Mouse (Mus musculus): Measurements from ENCODE around the gene Lbh. TPM values are rescaled to one million over a fixed set of nuclear protein-coding genes. Genes with fewer than 3 reads are reported as not detected.

Gene Lbh
- total and polyA plus RNA-seq, 3 experiments, result 354 to 522 (median 451) TPM

- Histone ChIP-seq H3K27ac (peak overlapping the region; percentile 31; the same call in 1 of the 2 replicates), H3K4me3 (no peak overlapping the region), H3K36me3 (ENCODE audit: control insufficient read depth, insufficient read depth, low read length) (peaks cover 20% of the 10 kb centered on the region), H3K27me3 (ENCODE audit: control insufficient read depth, insufficient read depth, low read length) (no peaks in the 10 kb centered on the region), H3K9ac (ENCODE audit: low read depth, low read length) (no peak overlapping the region), H3K79me2 (replicated peaks; ENCODE audit: control insufficient read depth, insufficient read depth, low read length) (no peaks in the 10 kb centered on the region), H3K4me1 (ENCODE audit: control insufficient read depth, insufficient read depth, low read length) (peaks cover 5% of the 10 kb centered on the region)
- peak in 1 of 2 experiments; percentile 14 for DNase-seq
- intact Hi-C loops (cut with DNase I), result no loop called here
- 32% methylated on average over 5 of the region's 5 CpGs for WGBS
- TF ChIP-seq CTCF (IDR thresholded peaks at IDR 0.05) (no peak), POLR2A (IDR thresholded peaks at IDR 0.05; ENCODE audit: insufficient read depth, low read depth, low read length) (no peak), EP300 (IDR thresholded peaks at IDR 0.05; ENCODE audit: insufficient read depth, low read depth, low read length) (no peak)
These were observed 26.3 kb downstream of the Lbh start for GRCm38 (mm10) chr17:72944368-72944767.

- intact Hi-C loops (cut with DNase I), result no loop called here
- H3K9ac ChIP-seq (ENCODE audit: low read depth, low read length), result no peak overlapping the region
- no peaks in the 10 kb centered on the region; the same call in 1 of the 2 replicates for H3K36me3 ChIP-seq (ENCODE audit: control insufficient read depth, insufficient read depth, low read length)
- no peak overlapping the region for H3K4me3 ChIP-seq
- no peaks in the 10 kb centered on the region for H3K79me2 ChIP-seq (replicated peaks; ENCODE audit: control insufficient read depth, insufficient read depth, low read length)
- H3K27me3 ChIP-seq (ENCODE audit: control insufficient read depth, insufficient read depth, low read length), result no peaks in the 10 kb centered on the region
- peaks cover 2% of the 10 kb centered on the region; the same call in 1 of the 2 replicates for H3K4me1 ChIP-seq (ENCODE audit: control insufficient read depth, insufficient read depth, low read length)
- H3K27ac ChIP-seq, result no peak overlapping the region
- DNase-seq, result no peak
- TF ChIP-seq CTCF (IDR thresholded peaks at IDR 0.05), result no peak
- TF ChIP-seq POLR2A (IDR thresholded peaks at IDR 0.05; ENCODE audit: insufficient read depth, low read depth, low read length), result no peak
- no peak for TF ChIP-seq EP300 (IDR thresholded peaks at IDR 0.05; ENCODE audit: insufficient read depth, low read depth, low read length)
- WGBS, result 59% methylated on average over 6 of the region's 6 CpGs
These were observed 29.2 kb downstream of the Lbh start for GRCm38 (mm10) chr17:72947111-72947859.

- no peak for TF ChIP-seq EP300 (IDR thresholded peaks at IDR 0.05; ENCODE audit: insufficient read depth, low read depth, low read length)
- no peak for TF ChIP-seq CTCF (IDR thresholded peaks at IDR 0.05)
- TF ChIP-seq POLR2A (IDR thresholded peaks at IDR 0.05; ENCODE audit: insufficient read depth, low read depth, low read length), result no peak
- Histone ChIP-seq H3K4me3 (no peak overlapping the region), H3K4me1 (ENCODE audit: control insufficient read depth, insufficient read depth, low read length) (peaks cover 2% of the 10 kb centered on the region; the same call in 1 of the 2 replicates), H3K27ac (no peak overlapping the region), H3K9ac (ENCODE audit: low read depth, low read length) (no peak overlapping the region), H3K79me2 (replicated peaks; ENCODE audit: control insufficient read depth, insufficient read depth, low read length) (no peaks in the 10 kb centered on the region), H3K36me3 (ENCODE audit: control insufficient read depth, insufficient read depth, low read length) (no peaks in the 10 kb centered on the region; the same call in 1 of the 2 replicates), H3K27me3 (ENCODE audit: control insufficient read depth, insufficient read depth, low read length) (no peaks in the 10 kb centered on the region)
- no peak for DNase-seq
- WGBS, result 47% methylated on average over 9 of the region's 9 CpGs
- intact Hi-C loops (cut with DNase I), result no loop called here
These were observed 30.0 kb downstream of the Lbh start for GRCm38 (mm10) chr17:72948119-72948518.

- H3K4me1 ChIP-seq (ENCODE audit: control insufficient read depth, insufficient read depth, low read length), result peaks cover 2% of the 10 kb centered on the region; the same call in 1 of the 2 replicates
- no peaks in the 10 kb centered on the region for H3K27me3 ChIP-seq (ENCODE audit: control insufficient read depth, insufficient read depth, low read length)
- H3K9ac ChIP-seq (ENCODE audit: low read depth, low read length), result no peak overlapping the region
- TF ChIP-seq POLR2A (IDR thresholded peaks at IDR 0.05; ENCODE audit: insufficient read depth, low read depth, low read length), result no peak
- no peak for TF ChIP-seq EP300 (IDR thresholded peaks at IDR 0.05; ENCODE audit: insufficient read depth, low read depth, low read length)
- TF ChIP-seq CTCF (IDR thresholded peaks at IDR 0.05), result no peak
- intact Hi-C loops (cut with DNase I), result no loop called here
- no peaks in the 10 kb centered on the region; the same call in 1 of the 2 replicates for H3K36me3 ChIP-seq (ENCODE audit: control insufficient read depth, insufficient read depth, low read length)
- H3K4me3 ChIP-seq, result no peak overlapping the region
- no peak for DNase-seq
- no peak overlapping the region for H3K27ac ChIP-seq
- 94% methylated on average over 7 of the region's 7 CpGs for WGBS
- no peaks in the 10 kb centered on the region for H3K79me2 ChIP-seq (replicated peaks; ENCODE audit: control insufficient read depth, insufficient read depth, low read length)
These were observed 31.2 kb downstream of the Lbh start for GRCm38 (mm10) chr17:72949247-72949701.

GRCm38 (mm10) chr17:72951331-72951730 is 33.2 kb downstream of the Lbh start:
- WGBS, result 63% methylated on average over 6 of the region's 6 CpGs
- no peak overlapping the region for H3K27ac ChIP-seq
- H3K27me3 ChIP-seq (ENCODE audit: control insufficient read depth, insufficient read depth, low read length), result no peaks in the 10 kb centered on the region
- H3K4me3 ChIP-seq, result no peak overlapping the region
- H3K36me3 ChIP-seq (ENCODE audit: control insufficient read depth, insufficient read depth, low read length), result no peaks in the 10 kb centered on the region; the same call in 1 of the 2 replicates
- TF ChIP-seq CTCF (IDR thresholded peaks at IDR 0.05) (no peak), POLR2A (IDR thresholded peaks at IDR 0.05; ENCODE audit: insufficient read depth, low read depth, low read length) (no peak), EP300 (IDR thresholded peaks at IDR 0.05; ENCODE audit: insufficient read depth, low read depth, low read length) (no peak)
- DNase-seq, result no peak
- H3K79me2 ChIP-seq (replicated peaks; ENCODE audit: control insufficient read depth, insufficient read depth, low read length), result no peaks in the 10 kb centered on the region
- H3K4me1 ChIP-seq (ENCODE audit: control insufficient read depth, insufficient read depth, low read length), result no peaks in the 10 kb centered on the region; the same call in 1 of the 2 replicates
- H3K9ac ChIP-seq (ENCODE audit: low read depth, low read length), result no peak overlapping the region
- intact Hi-C loops (cut with DNase I), result no loop called here
